Mouse (Mus musculus) liver, embryonic 14.5 days (tissue): ENCODE results near the gene Gm20721.

ENCODE experiments used
- CTCF ChIP-seq: IDR thresholded peaks from 2 replicates; pipeline ENCODE4 v1.5.1; 2016; ENCODE audit warnings: antibody characterized with exemption, low read depth, control low read depth
- EP300 ChIP-seq: IDR thresholded peaks from 2 replicates; pipeline ENCODE4 v1.6.1; 2016; ENCODE audit warnings: antibody characterized with exemption, low read depth

GRCm38 (mm10) chr2:174325989-174326388, 20.5 kb downstream of the Gm20721 start:
- TF ChIP-seq CTCF (no peak), EP300 (no peak)
